Mouse (Mus musculus) large intestine, adult 2 months (tissue): ENCODE data around the gene Gprin3. TPM values are rescaled to one million over a fixed set of nuclear protein-coding genes. Genes with fewer than 3 reads are reported as not detected.

Experiments
- DNase-seq: peaks from one replicate; pipeline ENCODE4 v3.0.0-alpha.2; 2012; ENCODE audit warnings: low read depth, low spot score
- WGBS: fragments of 180-500 bp; shearing (Covaris S2); methylation state at CpG from one replicate; pipeline ENCODE4 v1.1.7; 2018; 5-methylcytosine and 5-hydroxymethylcytosine counted together
- polyA plus RNA-seq: library from polyadenylated mRNA; depleted of rRNA; stranded (reverse); fragments of >200 nt; gene quantifications from 2 replicates; pipeline ENCODE4 v1.2.3, GENCODE M21; 2012; rRNA removed

Gene Gprin3
- polyA plus RNA-seq, result 0.69 and 3.1 TPM in 2 replicates

GRCm38 (mm10) chr6:59425824-59426533, at the start of gene Gprin3:
Gene Gprin3 (minus strand): TSS chr6:59426294.
- peak; percentile 73 for DNase-seq
- WGBS, result 5% methylated on average over 34 of the region's 34 CpGs

GRCm38 (mm10) chr6:59458861-59459260, 32.8 kb upstream of the Gprin3 start:
- DNase-seq, result no peak

GRCm38 (mm10) chr6:59456116-59456515, 30.0 kb upstream of the Gprin3 start:
- WGBS, result 41% methylated on average over 1 of the region's 1 CpGs
- DNase-seq, result no peak

GRCm38 (mm10) chr6:59451348-59451747, 25.3 kb upstream of the Gprin3 start:
- 68% methylated on average over 3 of the region's 3 CpGs for WGBS
- DNase-seq, result no peak

GRCm38 (mm10) chr6:59445101-59445503, 19.0 kb upstream of the Gprin3 start:
- no peak for DNase-seq
- 44% methylated on average over 3 of the region's 3 CpGs for WGBS

- no peak for DNase-seq
- 53% methylated on average over 3 of the region's 3 CpGs for WGBS
Measured at GRCm38 (mm10) chr6:59435906-59436305, 9.8 kb upstream of the Gprin3 start.

- DNase-seq, result no peak
- WGBS, result 56% methylated on average over 1 of the region's 1 CpGs
Measured at GRCm38 (mm10) chr6:59433116-59433515, 7.0 kb upstream of the Gprin3 start.

GRCm38 (mm10) chr6:59426534-59426885, 416 bp upstream of the Gprin3 start:
- DNase-seq, result no peak
- 43% methylated on average over 3 of the region's 3 CpGs for WGBS

- 28% methylated on average over 10 of the region's 10 CpGs for WGBS
- peak; percentile 65 for DNase-seq
Measured at GRCm38 (mm10) chr6:59424871-59425740, 988 bp downstream of the Gprin3 start.

- DNase-seq, result no peak
- WGBS, result 84% methylated on average over 1 of the region's 1 CpGs
Measured at GRCm38 (mm10) chr6:59423836-59424235, 2.3 kb downstream of the Gprin3 start.

- WGBS, result 54% methylated on average over 3 of the region's 3 CpGs
- DNase-seq, result no peak
Measured at GRCm38 (mm10) chr6:59419264-59419663, 6.8 kb downstream of the Gprin3 start.

GRCm38 (mm10) chr6:59418659-59419058, 7.4 kb downstream of the Gprin3 start:
- WGBS, result 67% methylated on average over 2 of the region's 2 CpGs
- no peak for DNase-seq

- DNase-seq, result peak; percentile 80
- 31% methylated on average over 6 of the region's 6 CpGs for WGBS
Measured at GRCm38 (mm10) chr6:59414816-59415215, 11.3 kb downstream of the Gprin3 start.

GRCm38 (mm10) chr6:59412417-59413346, 13.4 kb downstream of the Gprin3 start:
- 8% methylated on average over 13 of the region's 13 CpGs for whole genome bisulfite sequencing

GRCm38 (mm10) chr6:59409001-59409700, 16.9 kb downstream of the Gprin3 start:
- WGBS, result 76% methylated on average over 3 of the region's 3 CpGs
- DNase-seq, result no peak

More at GRCm38 (mm10) chr6:59412417-59413346, 13.4 kb downstream of the Gprin3 start:
- no peak for DNase-seq

- 81% methylated on average over 4 of the region's 4 CpGs for WGBS
Measured at GRCm38 (mm10) chr6:59407482-59407997, 18.6 kb downstream of the Gprin3 start.

GRCm38 (mm10) chr6:59390208-59390607, 35.9 kb downstream of the Gprin3 start:
- peak; percentile 38 for DNase-seq
- WGBS, result 53% methylated on average over 3 of the region's 3 CpGs

More at GRCm38 (mm10) chr6:59407482-59407997, 18.6 kb downstream of the Gprin3 start:
- no peak for DNase-seq

- no peak for DNase-seq
Measured at GRCm38 (mm10) chr6:59365300-59365699, 60.8 kb downstream of the Gprin3 start.

- DNase-seq, result no peak
- WGBS, result 93% methylated on average over 2 of the region's 2 CpGs
Measured at GRCm38 (mm10) chr6:59363282-59363681, 62.8 kb downstream of the Gprin3 start.
